Mouse (Mus musculus): Measurements from ENCODE around the gene Esyt1. TPM values are rescaled to one million over a fixed set of nuclear protein-coding genes. Genes with fewer than 3 reads are reported as not detected.

The Esyt1 gene
- polyA plus RNA-seq, 1 experiment: 120 TPM

GRCm38 (mm10) chr10:128520591-128520990 is 5.1 kb downstream of the Esyt1 start:
- H3K79me2 ChIP-seq (ENCODE audit: control insufficient read depth, insufficient read depth): peaks cover 33% of the 10 kb centered on the region
- TF ChIP-seq USF1 (IDR thresholded peaks at IDR 0.05; ENCODE audit: low read depth) (no peak), FOSL1 (IDR thresholded peaks at IDR 0.05; ENCODE audit: insufficient read depth, low read length, poor library complexity, severe bottlenecking) (no peak), CTCF (IDR thresholded peaks at IDR 0.05; ENCODE audit: control insufficient read depth, insufficient read depth, insufficient read length) (no peak), MYOD1 (IDR thresholded peaks at IDR 0.05; ENCODE audit: control insufficient read depth, insufficient read length, low read depth) (no peak), MYOG (IDR thresholded peaks at IDR 0.05; ENCODE audit: control insufficient read depth, extremely low read depth, insufficient read length) (no peak), MAX (IDR thresholded peaks at IDR 0.05) (no peak), CEBPB (IDR thresholded peaks at IDR 0.05; ENCODE audit: low read depth) (no peak)
- peaks cover 5% of the 10 kb centered on the region for H3K79me3 ChIP-seq (ENCODE audit: low read depth)
- peaks cover 72% of the 10 kb centered on the region for H3K36me3 ChIP-seq (ENCODE audit: control insufficient read depth, insufficient read depth)
- no peak overlapping the region for H3K4me3 ChIP-seq (ENCODE audit: insufficient read depth, poor library complexity, severe bottlenecking)
- no peaks in the 10 kb centered on the region for H3K27me3 ChIP-seq (ENCODE audit: control insufficient read depth, insufficient read depth, insufficient read length)
- H3ac ChIP-seq (ENCODE audit: control insufficient read depth, insufficient read length, low read depth): no peak overlapping the region

- Histone ChIP-seq H3K36me3 (ENCODE audit: control insufficient read depth, insufficient read depth) (peaks cover 89% of the 10 kb centered on the region), H3K27me3 (ENCODE audit: control insufficient read depth, insufficient read depth, insufficient read length) (no peaks in the 10 kb centered on the region), H3ac (ENCODE audit: control insufficient read depth, insufficient read length, low read depth) (no peak overlapping the region), H3K79me3 (ENCODE audit: low read depth) (no peaks in the 10 kb centered on the region), H3K79me2 (ENCODE audit: control insufficient read depth, insufficient read depth) (peaks cover 16% of the 10 kb centered on the region), H3K4me3 (ENCODE audit: insufficient read depth, poor library complexity, severe bottlenecking) (no peak overlapping the region)
- TF ChIP-seq USF1 (IDR thresholded peaks at IDR 0.05; ENCODE audit: low read depth): no peak
- TF ChIP-seq CTCF (IDR thresholded peaks at IDR 0.05; ENCODE audit: control insufficient read depth, insufficient read depth, insufficient read length): peak; percentile 53
- TF ChIP-seq FOSL1 (IDR thresholded peaks at IDR 0.05; ENCODE audit: insufficient read depth, low read length, poor library complexity, severe bottlenecking): no peak
- TF ChIP-seq CEBPB (IDR thresholded peaks at IDR 0.05; ENCODE audit: low read depth): no peak
- TF ChIP-seq MYOG (IDR thresholded peaks at IDR 0.05; ENCODE audit: control insufficient read depth, extremely low read depth, insufficient read length): no peak
- TF ChIP-seq MAX (IDR thresholded peaks at IDR 0.05): no peak
Observed at GRCm38 (mm10) chr10:128518833-128519232, 6.8 kb downstream of the Esyt1 start.

GRCm38 (mm10) chr10:128516677-128517076 is 9.0 kb downstream of the Esyt1 start:
- TF ChIP-seq CEBPB (IDR thresholded peaks at IDR 0.05; ENCODE audit: low read depth): no peak
- no peak for TF ChIP-seq USF1 (IDR thresholded peaks at IDR 0.05; ENCODE audit: low read depth)
- no peak for TF ChIP-seq MAX (IDR thresholded peaks at IDR 0.05)
- no peak for TF ChIP-seq CTCF (IDR thresholded peaks at IDR 0.05; ENCODE audit: control insufficient read depth, insufficient read depth, insufficient read length)
- TF ChIP-seq MYOG (IDR thresholded peaks at IDR 0.05; ENCODE audit: control insufficient read depth, extremely low read depth, insufficient read length): no peak
- no peak for TF ChIP-seq FOSL1 (IDR thresholded peaks at IDR 0.05; ENCODE audit: insufficient read depth, low read length, poor library complexity, severe bottlenecking)
- no peak for TF ChIP-seq MYOD1 (IDR thresholded peaks at IDR 0.05; ENCODE audit: control insufficient read depth, insufficient read length, low read depth)
- Histone ChIP-seq H3K79me2 (ENCODE audit: control insufficient read depth, insufficient read depth) (no peaks in the 10 kb centered on the region), H3K79me3 (ENCODE audit: low read depth) (no peaks in the 10 kb centered on the region), H3K4me3 (ENCODE audit: insufficient read depth, poor library complexity, severe bottlenecking) (no peak overlapping the region), H3K27me3 (ENCODE audit: control insufficient read depth, insufficient read depth, insufficient read length) (no peaks in the 10 kb centered on the region), H3K36me3 (ENCODE audit: control insufficient read depth, insufficient read depth) (peaks cover 97% of the 10 kb centered on the region), H3ac (ENCODE audit: control insufficient read depth, insufficient read length, low read depth) (no peak overlapping the region)

GRCm38 (mm10) chr10:128516029-128516428 is 9.6 kb downstream of the Esyt1 start:
- H3K36me3 ChIP-seq (ENCODE audit: control insufficient read depth, insufficient read depth): peaks cover 97% of the 10 kb centered on the region
- no peak overlapping the region for H3ac ChIP-seq (ENCODE audit: control insufficient read depth, insufficient read length, low read depth)
- H3K79me3 ChIP-seq (ENCODE audit: low read depth): no peaks in the 10 kb centered on the region
- H3K79me2 ChIP-seq (ENCODE audit: control insufficient read depth, insufficient read depth): no peaks in the 10 kb centered on the region
- no peaks in the 10 kb centered on the region for H3K27me3 ChIP-seq (ENCODE audit: control insufficient read depth, insufficient read depth, insufficient read length)
- H3K4me3 ChIP-seq (ENCODE audit: insufficient read depth, poor library complexity, severe bottlenecking): no peak overlapping the region
- TF ChIP-seq CEBPB (IDR thresholded peaks at IDR 0.05; ENCODE audit: low read depth) (no peak), CTCF (IDR thresholded peaks at IDR 0.05; ENCODE audit: control insufficient read depth, insufficient read depth, insufficient read length) (no peak), MYOD1 (IDR thresholded peaks at IDR 0.05; ENCODE audit: control insufficient read depth, insufficient read length, low read depth) (no peak), MYOG (IDR thresholded peaks at IDR 0.05; ENCODE audit: control insufficient read depth, extremely low read depth, insufficient read length) (no peak), FOSL1 (IDR thresholded peaks at IDR 0.05; ENCODE audit: insufficient read depth, low read length, poor library complexity, severe bottlenecking) (no peak), USF1 (IDR thresholded peaks at IDR 0.05; ENCODE audit: low read depth) (no peak), MAX (IDR thresholded peaks at IDR 0.05) (no peak)

- Histone ChIP-seq H3ac (ENCODE audit: control insufficient read depth, insufficient read length, low read depth) (no peak overlapping the region), H3K36me3 (ENCODE audit: control insufficient read depth, insufficient read depth) (peaks cover 94% of the 10 kb centered on the region), H3K27me3 (ENCODE audit: control insufficient read depth, insufficient read depth, insufficient read length) (no peaks in the 10 kb centered on the region), H3K79me2 (ENCODE audit: control insufficient read depth, insufficient read depth) (no peaks in the 10 kb centered on the region), H3K4me3 (ENCODE audit: insufficient read depth, poor library complexity, severe bottlenecking) (no peak overlapping the region), H3K79me3 (ENCODE audit: low read depth) (no peaks in the 10 kb centered on the region)
- no peak for TF ChIP-seq FOSL1 (IDR thresholded peaks at IDR 0.05; ENCODE audit: insufficient read depth, low read length, poor library complexity, severe bottlenecking)
- no peak for TF ChIP-seq CEBPB (IDR thresholded peaks at IDR 0.05; ENCODE audit: low read depth)
- no peak for TF ChIP-seq MYOD1 (IDR thresholded peaks at IDR 0.05; ENCODE audit: control insufficient read depth, insufficient read length, low read depth)
- TF ChIP-seq MYOG (IDR thresholded peaks at IDR 0.05; ENCODE audit: control insufficient read depth, extremely low read depth, insufficient read length): no peak
- TF ChIP-seq CTCF (IDR thresholded peaks at IDR 0.05; ENCODE audit: control insufficient read depth, insufficient read depth, insufficient read length): no peak
- TF ChIP-seq MAX (IDR thresholded peaks at IDR 0.05): no peak
- TF ChIP-seq USF1 (IDR thresholded peaks at IDR 0.05; ENCODE audit: low read depth): no peak
Observed at GRCm38 (mm10) chr10:128515044-128515443, 10.6 kb downstream of the Esyt1 start.

- Histone ChIP-seq H3K79me3 (ENCODE audit: low read depth) (no peaks in the 10 kb centered on the region), H3ac (ENCODE audit: control insufficient read depth, insufficient read length, low read depth) (no peak overlapping the region), H3K79me2 (ENCODE audit: control insufficient read depth, insufficient read depth) (no peaks in the 10 kb centered on the region), H3K27me3 (ENCODE audit: control insufficient read depth, insufficient read depth, insufficient read length) (no peaks in the 10 kb centered on the region), H3K4me3 (ENCODE audit: insufficient read depth, poor library complexity, severe bottlenecking) (no peak overlapping the region), H3K36me3 (ENCODE audit: control insufficient read depth, insufficient read depth) (peaks cover 71% of the 10 kb centered on the region)
- TF ChIP-seq MYOD1 (IDR thresholded peaks at IDR 0.05; ENCODE audit: control insufficient read depth, insufficient read length, low read depth) (no peak), FOSL1 (IDR thresholded peaks at IDR 0.05; ENCODE audit: insufficient read depth, low read length, poor library complexity, severe bottlenecking) (no peak), CTCF (IDR thresholded peaks at IDR 0.05; ENCODE audit: control insufficient read depth, insufficient read depth, insufficient read length) (no peak), CEBPB (IDR thresholded peaks at IDR 0.05; ENCODE audit: low read depth) (no peak), USF1 (IDR thresholded peaks at IDR 0.05; ENCODE audit: low read depth) (no peak), MAX (IDR thresholded peaks at IDR 0.05) (no peak), MYOG (IDR thresholded peaks at IDR 0.05; ENCODE audit: control insufficient read depth, extremely low read depth, insufficient read length) (no peak)
Observed at GRCm38 (mm10) chr10:128511761-128512160, 13.9 kb downstream of the Esyt1 start.

Data from C2C12 (cell line).